Mouse (Mus musculus) liver, embryonic 13.5 days (tissue): ENCODE data around the gene Ank. TPM values are rescaled to one million over a fixed set of nuclear protein-coding genes. Genes with fewer than 3 reads are reported as not detected.
"Not testable (repeated sequence)": the region's sequence is repeated elsewhere in the genome, so short reads cannot be mapped to it uniquely, and the experiment has no call there.

Experiments used
- ATAC-seq: fragments of 200-750 bp; cut with Nextera tagmentation; 2 replicates; pipeline ENCODE4 v1.8.0; 2017; ENCODE audit warnings: low read depth, mild to moderate bottlenecking, moderate number of reproducible peaks, moderate library complexity
- DNase-seq: peaks from one replicate; pipeline ENCODE4 v3.0.0; 2022
- H3K27ac ChIP-seq: fragments of 300-500 bp; sonication (generic); 2 replicates; pipeline ENCODE4 v1.5.1; 2015; ENCODE audit warnings: moderate library complexity, mild to moderate bottlenecking, inconsistent platforms
- H3K27me3 ChIP-seq: fragments of 300-500 bp; sonication (generic); 2 replicates; pipeline ENCODE4 v1.6.1; 2015; ENCODE audit warnings: mild to moderate bottlenecking, inconsistent platforms
- H3K36me3 ChIP-seq: fragments of 300-500 bp; sonication (generic); 2 replicates; pipeline ENCODE4 v1.6.1; 2015; ENCODE audit warnings: mild to moderate bottlenecking, inconsistent platforms
- H3K4me1 ChIP-seq: fragments of 300-500 bp; sonication (generic); replicated peaks from 2 replicates; pipeline ENCODE4 v1.6.1; 2015; ENCODE audit warnings: inconsistent platforms
- H3K4me2 ChIP-seq: fragments of 300-500 bp; sonication (generic); 2 replicates; pipeline ENCODE4 v1.6.1; 2015; ENCODE audit warnings: inconsistent platforms, mild to moderate bottlenecking, moderate library complexity
- H3K4me3 ChIP-seq: fragments of 300-500 bp; sonication (generic); replicated peaks from 2 replicates; pipeline ENCODE4 v1.5.1; 2015; ENCODE audit warnings: mild to moderate bottlenecking, inconsistent platforms
- H3K9ac ChIP-seq: fragments of 300-500 bp; sonication (generic); 2 replicates; pipeline ENCODE4 v1.6.1; 2015; ENCODE audit warnings: mild to moderate bottlenecking, inconsistent platforms
- H3K9me3 ChIP-seq: fragments of 300-500 bp; sonication (generic); replicated peaks from 2 replicates; pipeline ENCODE4 v1.6.1; 2016; ENCODE audit warnings: inconsistent platforms
- WGBS: fragments of 180-500 bp; shearing (Covaris S2); methylation state at CpG from one replicate; pipeline ENCODE4 v1.1.7; 2015; ENCODE audit not compliant: insufficient replicate concordance; 5-methylcytosine and 5-hydroxymethylcytosine counted together
- polyA plus RNA-seq: library from polyadenylated mRNA; unstranded; fragments of >200 nt; fragmentation: Nextera tagmentation; extraction: Ambion mirVana; gene quantifications from 2 replicates; pipeline ENCODE4 v1.2.1, GENCODE M21; 2015

The Ank gene
- polyA plus RNA-seq, 1 experiment from 2014 or later: 11.1 TPM

- DNase-seq (no peak), ATAC-seq (peak; percentile 64)
- no peaks in the 10 kb centered on the region for H3K27me3 ChIP-seq
- H3K4me2 ChIP-seq: no peak overlapping the region
- H3K4me3 ChIP-seq: no peak overlapping the region
- H3K27ac ChIP-seq: peak overlapping the region; percentile 47
- H3K36me3 ChIP-seq: no peaks in the 10 kb centered on the region
- 0 out of 2 replicates have a peak, but pooled peaks cover 6% of the 10 kb centered on the region for H3K4me1 ChIP-seq
- WGBS: 66% methylated on average over 9 of the region's 9 CpGs
- no peaks in the 10 kb centered on the region for H3K9me3 ChIP-seq
- H3K9ac ChIP-seq: no peak overlapping the region
Observed at GRCm38 (mm10) chr15:27444772-27445347, 21.6 kb upstream of the Ank start.

- ATAC-seq (no peak), DNase-seq (no peak)
- Histone ChIP-seq H3K9me3 (no peaks in the 10 kb centered on the region), H3K27me3 (no peaks in the 10 kb centered on the region), H3K4me3 (no peak overlapping the region), H3K27ac (no peak overlapping the region), H3K4me2 (no peak overlapping the region), H3K9ac (no peak overlapping the region), H3K4me1 (peaks cover 12% of the 10 kb centered on the region; the same call in 1 of the 2 replicates), H3K36me3 (no peaks in the 10 kb centered on the region)
- WGBS: 64% methylated on average over 5 of the region's 5 CpGs
Observed at GRCm38 (mm10) chr15:27450689-27451088, 15.8 kb upstream of the Ank start.

- Histone ChIP-seq H3K9me3 (no peaks in the 10 kb centered on the region), H3K27ac (no peak overlapping the region), H3K36me3 (no peaks in the 10 kb centered on the region), H3K9ac (no peak overlapping the region), H3K4me2 (no peak overlapping the region), H3K27me3 (no peaks in the 10 kb centered on the region), H3K4me1 (peaks cover 9% of the 10 kb centered on the region; the same call in 1 of the 2 replicates), H3K4me3 (no peak overlapping the region)
- DNase-seq: no peak
- WGBS: 36% methylated on average over 3 of the region's 3 CpGs
- ATAC-seq: peak; percentile 81
Observed at GRCm38 (mm10) chr15:27451760-27452159, 14.7 kb upstream of the Ank start.

GRCm38 (mm10) chr15:27452496-27452895 is 14.0 kb upstream of the Ank start:
- Histone ChIP-seq H3K36me3 (no peaks in the 10 kb centered on the region), H3K9ac (no peak overlapping the region), H3K4me2 (no peak overlapping the region), H3K27ac (no peak overlapping the region), H3K9me3 (no peaks in the 10 kb centered on the region), H3K4me3 (no peak overlapping the region), H3K27me3 (no peaks in the 10 kb centered on the region), H3K4me1 (peaks cover 9% of the 10 kb centered on the region; the same call in 1 of the 2 replicates)
- ATAC-seq (no peak), DNase-seq (no peak)
- WGBS: 63% methylated on average over 9 of the region's 9 CpGs

GRCm38 (mm10) chr15:27457001-27457400 is 9.5 kb upstream of the Ank start:
- H3K4me2 ChIP-seq: no peak overlapping the region
- no peak for DNase-seq
- no peaks in the 10 kb centered on the region for H3K9me3 ChIP-seq
- 0 out of 2 replicates have a peak, but pooled peaks cover 5% of the 10 kb centered on the region for H3K27me3 ChIP-seq
- H3K4me1 ChIP-seq: peaks cover 11% of the 10 kb centered on the region
- no peak overlapping the region for H3K4me3 ChIP-seq
- WGBS: 68% methylated on average over 2 of the region's 2 CpGs
- no peak overlapping the region for H3K9ac ChIP-seq
- no peaks in the 10 kb centered on the region for H3K36me3 ChIP-seq
- no peak for ATAC-seq
- no peak overlapping the region for H3K27ac ChIP-seq

- H3K4me1 ChIP-seq, H3K9me3 ChIP-seq, H3K9ac ChIP-seq, H3K4me3 ChIP-seq, H3K4me2 ChIP-seq, H3K27me3 ChIP-seq, H3K36me3 ChIP-seq, DNase-seq, ATAC-seq, H3K27ac ChIP-seq: not testable (repeated sequence)
- 42% methylated on average over 14 of the region's 14 CpGs for WGBS
Observed at GRCm38 (mm10) chr15:27459781-27460180, 6.7 kb upstream of the Ank start.

GRCm38 (mm10) chr15:27461336-27462245 is 4.9 kb upstream of the Ank start:
- ATAC-seq: no peak
- Histone ChIP-seq H3K27ac (no peak overlapping the region), H3K36me3 (no peaks in the 10 kb centered on the region), H3K4me1 (peaks cover 15% of the 10 kb centered on the region), H3K9ac (no peak overlapping the region), H3K9me3 (no peaks in the 10 kb centered on the region), H3K4me3 (no peak overlapping the region), H3K27me3 (0 out of 2 replicates have a peak, but pooled peaks cover 5% of the 10 kb centered on the region), H3K4me2 (no peak overlapping the region)
- no peak for DNase-seq
- 72% methylated on average over 12 of the region's 12 CpGs for WGBS

GRCm38 (mm10) chr15:27463876-27464275 is 2.6 kb upstream of the Ank start:
- ATAC-seq (no peak), DNase-seq (no peak)
- no peaks in the 10 kb centered on the region for H3K9me3 ChIP-seq
- WGBS: 85% methylated on average over 13 of the region's 13 CpGs
- no peaks in the 10 kb centered on the region for H3K36me3 ChIP-seq
- H3K27ac ChIP-seq: no peak overlapping the region
- no peak overlapping the region for H3K9ac ChIP-seq
- no peak overlapping the region for H3K4me3 ChIP-seq
- H3K4me2 ChIP-seq: no peak overlapping the region
- peaks cover 32% of the 10 kb centered on the region for H3K4me1 ChIP-seq
- H3K27me3 ChIP-seq: 0 out of 2 replicates have a peak, but pooled peaks cover under 1% of the 10 kb centered on the region

- WGBS: 33% methylated on average over 8 of the region's 8 CpGs
- Histone ChIP-seq H3K36me3 (no peaks in the 10 kb centered on the region), H3K4me2 (peak overlapping the region; percentile 86), H3K9ac (peak overlapping the region; percentile 94; the same call in 1 of the 2 replicates), H3K27me3 (no peaks in the 10 kb centered on the region), H3K4me1 (peaks cover 43% of the 10 kb centered on the region), H3K9me3 (no peaks in the 10 kb centered on the region), H3K27ac (peak overlapping the region; percentile 75; the same call in 1 of the 2 replicates), H3K4me3 (peak overlapping the region; percentile 92)
- DNase-seq (no peak), ATAC-seq (no peak)
Observed at GRCm38 (mm10) chr15:27465391-27466005, 979 bp upstream of the Ank start.

GRCm38 (mm10) chr15:27467081-27467491 is 609 bp downstream of the Ank start:
- WGBS: 1% methylated on average over 25 of the region's 25 CpGs
- Histone ChIP-seq H3K27ac (peak overlapping the region; percentile 95), H3K27me3 (no peaks in the 10 kb centered on the region), H3K4me1 (peaks cover 51% of the 10 kb centered on the region), H3K4me3 (peak overlapping the region; percentile 92), H3K36me3 (peaks cover 8% of the 10 kb centered on the region; the same call in 1 of the 2 replicates), H3K4me2 (peak overlapping the region; percentile 86), H3K9ac (peak overlapping the region; percentile 94), H3K9me3 (no peaks in the 10 kb centered on the region)
- peak; percentile 14 for ATAC-seq
- DNase-seq: no peak

GRCm38 (mm10) chr15:27467641-27468040 is 1.2 kb downstream of the Ank start:
- no peaks in the 10 kb centered on the region for H3K9me3 ChIP-seq
- WGBS: 10% methylated on average over 7 of the region's 7 CpGs
- peak overlapping the region; percentile 86 for H3K4me2 ChIP-seq
- 0 out of 2 replicates have a peak, but pooled peaks have one; percentile 2 for ATAC-seq
- peak overlapping the region; percentile 94 for H3K9ac ChIP-seq
- H3K4me3 ChIP-seq: peak overlapping the region; percentile 92
- peak; percentile 38 for DNase-seq
- no peaks in the 10 kb centered on the region for H3K27me3 ChIP-seq
- peak overlapping the region; percentile 95 for H3K27ac ChIP-seq
- peaks cover 8% of the 10 kb centered on the region; the same call in 1 of the 2 replicates for H3K36me3 ChIP-seq
- peaks cover 51% of the 10 kb centered on the region for H3K4me1 ChIP-seq
